Mouse (Mus musculus): ENCODE results near the gene Galnt17. TPM values are rescaled to one million over a fixed set of nuclear protein-coding genes. Genes with fewer than 3 reads are reported as not detected.

Gene Galnt17
- polyA plus RNA-seq, 1 experiment from 2014 or later: 10.5 TPM

- no peaks in the 10 kb centered on the region for H3K9me3 ChIP-seq (replicated peaks)
- no peaks in the 10 kb centered on the region for H3K27me3 ChIP-seq (replicated peaks)
- no peak overlapping the region for H3K4me3 ChIP-seq (replicated peaks)
- WGBS: 98% methylated on average over 3 of the region's 3 CpGs
- H3K4me2 ChIP-seq: no peak overlapping the region
- no peak overlapping the region for H3K27ac ChIP-seq (replicated peaks)
- ATAC-seq (ENCODE audit: low FRiP score): no peak
- H3K36me3 ChIP-seq: no peaks in the 10 kb centered on the region
- 0 out of 2 replicates have a peak, but pooled peaks cover 8% of the 10 kb centered on the region for H3K4me1 ChIP-seq
- no peak overlapping the region for H3K9ac ChIP-seq (replicated peaks)
Observed at GRCm38 (mm10) chr5:131239813-131240212, 68.5 kb downstream of the Galnt17 start.

GRCm38 (mm10) chr5:131236906-131237305 is 71.4 kb downstream of the Galnt17 start:
- no peak for ATAC-seq (ENCODE audit: low FRiP score)
- Histone ChIP-seq H3K9me3 (replicated peaks) (no peaks in the 10 kb centered on the region), H3K4me2 (no peak overlapping the region), H3K27ac (replicated peaks) (no peak overlapping the region), H3K4me1 (peaks cover 16% of the 10 kb centered on the region; the same call in 1 of the 2 replicates), H3K9ac (replicated peaks) (no peak overlapping the region), H3K4me3 (replicated peaks) (no peak overlapping the region), H3K36me3 (no peaks in the 10 kb centered on the region), H3K27me3 (replicated peaks) (no peaks in the 10 kb centered on the region)
- WGBS: 74% methylated on average over 8 of the region's 8 CpGs

- Histone ChIP-seq H3K36me3 (no peaks in the 10 kb centered on the region), H3K27me3 (replicated peaks) (no peaks in the 10 kb centered on the region), H3K4me1 (peaks cover 16% of the 10 kb centered on the region; the same call in 1 of the 2 replicates), H3K4me2 (no peak overlapping the region), H3K9ac (replicated peaks) (no peak overlapping the region), H3K27ac (replicated peaks) (no peak overlapping the region), H3K9me3 (replicated peaks) (no peaks in the 10 kb centered on the region), H3K4me3 (replicated peaks) (no peak overlapping the region)
- 89% methylated on average over 8 of the region's 8 CpGs for WGBS
- ATAC-seq (ENCODE audit: low FRiP score): no peak
Observed at GRCm38 (mm10) chr5:131233828-131234227, 74.5 kb downstream of the Galnt17 start.

GRCm38 (mm10) chr5:131231060-131231459 is 77.2 kb downstream of the Galnt17 start:
- Histone ChIP-seq H3K36me3 (no peaks in the 10 kb centered on the region), H3K27me3 (replicated peaks) (no peaks in the 10 kb centered on the region), H3K4me3 (replicated peaks) (no peak overlapping the region), H3K4me1 (peaks cover 13% of the 10 kb centered on the region; the same call in 1 of the 2 replicates), H3K9me3 (replicated peaks) (no peaks in the 10 kb centered on the region), H3K9ac (replicated peaks) (no peak overlapping the region), H3K4me2 (no peak overlapping the region), H3K27ac (replicated peaks) (no peak overlapping the region)
- WGBS: 84% methylated on average over 11 of the region's 11 CpGs
- ATAC-seq (ENCODE audit: low FRiP score): no peak

GRCm38 (mm10) chr5:131229744-131230143 is 78.6 kb downstream of the Galnt17 start:
- ATAC-seq (ENCODE audit: low FRiP score): no peak
- Histone ChIP-seq H3K36me3 (no peaks in the 10 kb centered on the region), H3K4me3 (replicated peaks) (no peak overlapping the region), H3K27ac (replicated peaks) (no peak overlapping the region), H3K4me1 (peaks cover 13% of the 10 kb centered on the region; the same call in 1 of the 2 replicates), H3K9ac (replicated peaks) (no peak overlapping the region), H3K27me3 (replicated peaks) (no peaks in the 10 kb centered on the region), H3K4me2 (no peak overlapping the region), H3K9me3 (replicated peaks) (no peaks in the 10 kb centered on the region)
- 87% methylated on average over 10 of the region's 10 CpGs for WGBS

- 0 out of 2 replicates have a peak, but pooled peaks cover 3% of the 10 kb centered on the region for H3K4me1 ChIP-seq
- no peaks in the 10 kb centered on the region for H3K36me3 ChIP-seq
- H3K4me3 ChIP-seq (replicated peaks): no peak overlapping the region
- no peak overlapping the region for H3K9ac ChIP-seq (replicated peaks)
- H3K27me3 ChIP-seq (replicated peaks): no peaks in the 10 kb centered on the region
- H3K4me2 ChIP-seq: no peak overlapping the region
- WGBS: 69% methylated on average over 1 of the region's 1 CpGs
- no peak overlapping the region for H3K27ac ChIP-seq (replicated peaks)
- H3K9me3 ChIP-seq (replicated peaks): no peaks in the 10 kb centered on the region
- ATAC-seq (ENCODE audit: low FRiP score): no peak
Observed at GRCm38 (mm10) chr5:131223416-131223815, 84.9 kb downstream of the Galnt17 start.

- WGBS: 77% methylated on average over 10 of the region's 10 CpGs
- no peak for ATAC-seq (ENCODE audit: low FRiP score)
- H3K4me3 ChIP-seq (replicated peaks): no peak overlapping the region
Observed at GRCm38 (mm10) chr5:131222498-131223244, 85.6 kb downstream of the Galnt17 start.

GRCm38 (mm10) chr5:131218221-131218620 is 90.1 kb downstream of the Galnt17 start:
- Histone ChIP-seq H3K4me1 (no peaks in the 10 kb centered on the region), H3K4me2 (no peak overlapping the region), H3K27ac (replicated peaks) (no peak overlapping the region), H3K27me3 (replicated peaks) (no peaks in the 10 kb centered on the region), H3K9ac (replicated peaks) (no peak overlapping the region), H3K9me3 (replicated peaks) (no peaks in the 10 kb centered on the region), H3K36me3 (no peaks in the 10 kb centered on the region), H3K4me3 (replicated peaks) (no peak overlapping the region)
- no peak for ATAC-seq (ENCODE audit: low FRiP score)
- WGBS: 84% methylated on average over 3 of the region's 3 CpGs

More at GRCm38 (mm10) chr5:131222498-131223244, 85.6 kb downstream of the Galnt17 start:
- Histone ChIP-seq H3K36me3 (no peaks in the 10 kb centered on the region), H3K4me2 (no peak overlapping the region), H3K4me1 (0 out of 2 replicates have a peak, but pooled peaks cover 3% of the 10 kb centered on the region), H3K9me3 (replicated peaks) (no peaks in the 10 kb centered on the region), H3K27ac (replicated peaks) (no peak overlapping the region), H3K27me3 (replicated peaks) (no peaks in the 10 kb centered on the region), H3K9ac (replicated peaks) (no peak overlapping the region)

- no peak overlapping the region for H3K4me2 ChIP-seq
- ATAC-seq (ENCODE audit: low FRiP score): no peak
- 61% methylated on average over 3 of the region's 3 CpGs for WGBS
Observed at GRCm38 (mm10) chr5:131211618-131212017, 96.7 kb downstream of the Galnt17 start.

GRCm38 (mm10) chr5:131201146-131201545 is 107.2 kb downstream of the Galnt17 start:
- H3K36me3 ChIP-seq: no peaks in the 10 kb centered on the region
- H3K27me3 ChIP-seq (replicated peaks): no peaks in the 10 kb centered on the region
- H3K27ac ChIP-seq (replicated peaks): no peak overlapping the region
- H3K9ac ChIP-seq (replicated peaks): no peak overlapping the region
- ATAC-seq (ENCODE audit: low FRiP score): no peak
- no peaks in the 10 kb centered on the region for H3K4me1 ChIP-seq
- H3K4me3 ChIP-seq (replicated peaks): no peak overlapping the region
- no peak overlapping the region for H3K4me2 ChIP-seq
- 59% methylated on average over 2 of the region's 2 CpGs for WGBS
- no peaks in the 10 kb centered on the region for H3K9me3 ChIP-seq (replicated peaks)

More at GRCm38 (mm10) chr5:131211618-131212017, 96.7 kb downstream of the Galnt17 start:
- Histone ChIP-seq H3K4me1 (no peaks in the 10 kb centered on the region), H3K4me3 (replicated peaks) (no peak overlapping the region), H3K27me3 (replicated peaks) (no peaks in the 10 kb centered on the region), H3K9ac (replicated peaks) (no peak overlapping the region), H3K36me3 (no peaks in the 10 kb centered on the region), H3K9me3 (replicated peaks) (no peaks in the 10 kb centered on the region), H3K27ac (replicated peaks) (no peak overlapping the region)

GRCm38 (mm10) chr5:131192311-131192710 is 116.0 kb downstream of the Galnt17 start:
- ATAC-seq (ENCODE audit: low FRiP score): no peak
- no peak overlapping the region for H3K4me3 ChIP-seq (replicated peaks)
- no peaks in the 10 kb centered on the region for H3K36me3 ChIP-seq
- no peak overlapping the region for H3K27ac ChIP-seq (replicated peaks)
- no peak overlapping the region for H3K9ac ChIP-seq (replicated peaks)
- H3K9me3 ChIP-seq (replicated peaks): no peaks in the 10 kb centered on the region
- H3K27me3 ChIP-seq (replicated peaks): no peaks in the 10 kb centered on the region
- no peaks in the 10 kb centered on the region for H3K4me1 ChIP-seq
- H3K4me2 ChIP-seq: no peak overlapping the region
- WGBS: 79% methylated on average over 3 of the region's 3 CpGs

- Histone ChIP-seq H3K9ac (replicated peaks) (no peak overlapping the region), H3K4me2 (no peak overlapping the region), H3K4me3 (replicated peaks) (no peak overlapping the region), H3K36me3 (no peaks in the 10 kb centered on the region), H3K27ac (replicated peaks) (no peak overlapping the region), H3K27me3 (replicated peaks) (no peaks in the 10 kb centered on the region), H3K4me1 (no peaks in the 10 kb centered on the region), H3K9me3 (replicated peaks) (no peaks in the 10 kb centered on the region)
- no peak for ATAC-seq (ENCODE audit: low FRiP score)
Observed at GRCm38 (mm10) chr5:131184566-131184965, 123.7 kb downstream of the Galnt17 start.

Measured in neural tube, embryonic 15.5 days (tissue).